Mouse (Mus musculus): ENCODE results near the gene Scap. TPM values are rescaled to one million over a fixed set of nuclear protein-coding genes. Genes with fewer than 3 reads are reported as not detected.

Gene Scap
- polyA plus RNA-seq, 1 experiment = 44.4 TPM

DNA sequence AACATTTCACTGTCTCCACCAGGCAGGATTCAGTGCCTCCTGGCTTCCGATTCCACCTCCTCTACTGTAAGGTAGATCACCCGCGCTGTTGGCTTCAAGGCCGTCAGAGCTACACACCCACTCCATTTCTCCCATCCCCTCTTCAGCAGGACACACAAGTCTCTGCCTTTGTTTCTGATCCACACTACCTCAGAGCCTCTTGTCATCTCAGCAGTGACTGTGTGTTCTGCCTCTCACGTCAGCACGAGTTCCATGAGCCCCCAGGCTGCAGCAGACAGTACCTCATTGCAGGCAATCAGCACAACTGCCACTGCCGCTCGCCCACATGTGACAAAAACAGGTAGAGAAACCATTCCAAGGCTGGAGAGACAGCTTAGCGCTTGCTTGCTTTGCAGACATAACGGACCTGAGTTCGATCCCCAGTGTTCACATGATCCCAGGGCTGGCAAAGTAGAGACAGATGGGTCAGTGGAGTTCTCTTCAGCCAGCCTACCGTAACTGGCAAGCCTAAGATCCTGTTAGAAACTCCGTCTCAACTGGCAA, 39.1 kb upstream of the Scap start:
- Histone ChIP-seq H3K4me2 (ENCODE audit: low read depth) (no peak overlapping the region), H3K27me3 (ENCODE audit: control insufficient read depth, insufficient read depth, insufficient read length) (no peaks in the 10 kb centered on the region)
- TF ChIP-seq REST (IDR thresholded peaks at IDR 0.05; ENCODE audit: insufficient read depth, insufficient read length) (no peak), MAX (IDR thresholded peaks at IDR 0.05; ENCODE audit: low read depth) (no peak), SRF (IDR thresholded peaks at IDR 0.05; ENCODE audit: control insufficient read depth, insufficient read length, low read depth) (no peak), TCF3 (IDR thresholded peaks at IDR 0.05; ENCODE audit: insufficient read length, low read depth) (no peak)

DNA sequence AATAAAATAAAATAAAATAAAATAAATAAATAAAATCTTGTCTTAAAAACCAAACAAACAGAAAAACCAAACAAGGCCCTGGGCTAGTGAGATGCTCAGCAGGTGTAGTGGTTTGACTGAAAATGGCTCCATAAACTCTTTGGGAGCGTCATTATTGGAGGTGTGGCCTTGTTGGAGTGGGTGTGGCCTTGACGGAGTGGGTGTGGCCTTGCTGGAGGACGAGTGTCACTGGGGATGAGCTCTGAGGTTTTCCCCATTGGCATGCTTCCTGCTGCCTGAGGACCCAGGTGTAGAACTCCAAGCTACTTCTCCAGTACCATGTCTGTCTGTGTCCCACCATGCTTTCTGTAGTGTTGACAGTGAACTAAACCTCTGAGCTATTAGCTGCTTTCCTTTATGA, 38.3 kb upstream of the Scap start:
- Histone ChIP-seq H3K79me2 (ENCODE audit: control insufficient read depth, insufficient read depth) (no peaks in the 10 kb centered on the region), H3ac (ENCODE audit: control insufficient read depth, insufficient read length) (no peak overlapping the region), H3K36me3 (ENCODE audit: control insufficient read depth, insufficient read depth) (no peaks in the 10 kb centered on the region), H3K4me2 (ENCODE audit: low read depth) (no peak overlapping the region), H3K27me3 (ENCODE audit: control insufficient read depth, insufficient read depth, insufficient read length) (no peaks in the 10 kb centered on the region), H3K4me3 (no peak overlapping the region)
- no peak for TF ChIP-seq E2F4 (IDR thresholded peaks at IDR 0.05; ENCODE audit: insufficient read depth)
- TF ChIP-seq POLR2A (IDR thresholded peaks at IDR 0.05; ENCODE audit: insufficient read length, low read depth) = no peak
- TF ChIP-seq MYOD1 (IDR thresholded peaks at IDR 0.05; ENCODE audit: control insufficient read depth in 1 of 3, insufficient read length in 2 of 3, low read depth in 2 of 3) = no peak
- TF ChIP-seq USF1 (IDR thresholded peaks at IDR 0.05; ENCODE audit: low read depth) = no peak
- TF ChIP-seq MYOG (IDR thresholded peaks at IDR 0.05; ENCODE audit: control insufficient read depth in 1 of 3, insufficient read depth in 1 of 3, insufficient read length in 2 of 3, low read depth in 2 of 3) = no peak
- no peak for TF ChIP-seq MAX (IDR thresholded peaks at IDR 0.05; ENCODE audit: low read depth)
- no peak for TF ChIP-seq SRF (IDR thresholded peaks at IDR 0.05; ENCODE audit: control insufficient read depth, insufficient read length, low read depth)
- no peak for TF ChIP-seq TCF12 (IDR thresholded peaks at IDR 0.05; ENCODE audit: insufficient read depth, poor library complexity, severe bottlenecking)
- no peak for TF ChIP-seq CEBPB (IDR thresholded peaks at IDR 0.05; ENCODE audit: insufficient read depth, poor library complexity, severe bottlenecking)

More for the DNA sequence above, 39.1 kb upstream of the Scap start:
- Histone ChIP-seq H3ac (ENCODE audit: control insufficient read depth, insufficient read length) (no peak overlapping the region), H3K4me3 (no peak overlapping the region), H3K36me3 (ENCODE audit: control insufficient read depth, insufficient read depth) (no peaks in the 10 kb centered on the region), H3K79me2 (ENCODE audit: control insufficient read depth, insufficient read depth) (no peaks in the 10 kb centered on the region)

DNA sequence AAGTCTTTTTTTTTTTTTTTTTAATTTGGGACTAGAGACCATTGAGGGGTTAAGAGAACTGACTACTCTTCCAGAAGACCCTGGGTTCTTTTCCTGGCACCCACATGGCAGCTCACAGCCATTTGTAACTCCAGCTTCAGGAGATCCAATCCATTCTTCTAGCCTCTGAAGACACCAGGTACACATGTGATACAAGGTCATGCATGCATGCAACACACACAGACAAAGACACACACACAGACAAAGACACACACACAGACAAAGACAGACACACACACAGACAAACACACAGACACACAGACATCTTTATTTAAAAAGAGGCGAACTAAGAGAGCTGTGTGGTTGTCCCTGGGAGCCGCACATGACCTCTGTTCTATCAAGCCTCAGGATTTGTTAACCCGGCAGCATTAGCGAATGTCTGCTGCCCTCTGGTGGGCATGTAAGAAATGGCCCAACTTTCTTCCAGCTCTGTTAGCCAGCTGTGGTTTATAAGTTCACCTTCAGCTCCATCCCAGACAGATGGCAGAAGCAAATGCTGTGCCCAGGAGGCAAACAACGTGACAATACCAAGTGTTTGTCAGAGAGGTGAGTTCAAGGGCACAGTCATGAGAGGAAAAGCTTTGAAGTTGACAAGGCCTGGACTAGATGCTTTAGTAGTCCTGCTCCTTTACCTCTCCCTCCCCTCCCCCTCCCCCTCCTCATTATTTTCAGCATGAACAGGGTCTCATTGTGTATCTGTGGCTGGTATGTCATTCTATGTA, 36.0 kb upstream of the Scap start:
- H3K4me3 ChIP-seq = no peak overlapping the region
- TF ChIP-seq CEBPB (IDR thresholded peaks at IDR 0.05; ENCODE audit: insufficient read depth, poor library complexity, severe bottlenecking) (no peak), USF1 (IDR thresholded peaks at IDR 0.05; ENCODE audit: low read depth) (peak; percentile 33), POLR2AphosphoS2 (IDR thresholded peaks at IDR 0.05; ENCODE audit: insufficient read length, low read depth) (no peak)
- H3K79me2 ChIP-seq (ENCODE audit: control insufficient read depth, insufficient read depth) = no peaks in the 10 kb centered on the region
- no peak overlapping the region for H3K4me2 ChIP-seq (ENCODE audit: low read depth)
- no peaks in the 10 kb centered on the region for H3K36me3 ChIP-seq (ENCODE audit: control insufficient read depth, insufficient read depth)
- H3K27me3 ChIP-seq (ENCODE audit: control insufficient read depth, insufficient read depth, insufficient read length) = no peaks in the 10 kb centered on the region
- no peak overlapping the region for H3ac ChIP-seq (ENCODE audit: control insufficient read depth, insufficient read length)

GRCm38 (mm10) chr9:110304516-110304915, 28.6 kb upstream of the Scap start:
- H3ac ChIP-seq (ENCODE audit: control insufficient read depth, insufficient read length) = peak overlapping the region; percentile 38
- H3K27me3 ChIP-seq (ENCODE audit: control insufficient read depth, insufficient read depth, insufficient read length) = no peaks in the 10 kb centered on the region
- TF ChIP-seq MAX (IDR thresholded peaks at IDR 0.05; ENCODE audit: low read depth) (no peak), TCF12 (IDR thresholded peaks at IDR 0.05; ENCODE audit: insufficient read depth, poor library complexity, severe bottlenecking) (no peak), POLR2AphosphoS2 (IDR thresholded peaks at IDR 0.05; ENCODE audit: insufficient read length, low read depth) (no peak), MYOG (IDR thresholded peaks at IDR 0.05; ENCODE audit: control insufficient read depth in 1 of 3, insufficient read depth in 1 of 3, insufficient read length in 2 of 3, low read depth in 2 of 3) (no peak)
- peaks cover 14% of the 10 kb centered on the region for H3K79me2 ChIP-seq (ENCODE audit: control insufficient read depth, insufficient read depth)
- peak overlapping the region; percentile 57 for H3K4me3 ChIP-seq
- peak overlapping the region; percentile 94 for H3K4me2 ChIP-seq (ENCODE audit: low read depth)
- no peaks in the 10 kb centered on the region for H3K36me3 ChIP-seq (ENCODE audit: control insufficient read depth, insufficient read depth)

GRCm38 (mm10) chr9:110304969-110305651, 28.0 kb upstream of the Scap start, which contains the start of gene Elp6:
TSS of gene Elp6 (plus strand) at chr9:110305173.
- no peaks in the 10 kb centered on the region for H3K36me3 ChIP-seq (ENCODE audit: control insufficient read depth, insufficient read depth)
- peak within 1 kb of the TSS; percentile 94 for H3K4me2 ChIP-seq (ENCODE audit: low read depth)
- peak within 1 kb of the TSS; percentile 38 for H3ac ChIP-seq (ENCODE audit: control insufficient read depth, insufficient read length)
- H3K4me3 ChIP-seq = peak within 1 kb of the TSS; percentile 57
- no peaks in the 10 kb centered on the region for H3K27me3 ChIP-seq (ENCODE audit: control insufficient read depth, insufficient read depth, insufficient read length)
- TF ChIP-seq TCF12 (IDR thresholded peaks at IDR 0.05; ENCODE audit: insufficient read depth, poor library complexity, severe bottlenecking) (no peak), REST (IDR thresholded peaks at IDR 0.05; ENCODE audit: insufficient read depth, insufficient read length) (peak; percentile 16), POLR2AphosphoS2 (IDR thresholded peaks at IDR 0.05; ENCODE audit: insufficient read length, low read depth) (peak; percentile 99), E2F4 (IDR thresholded peaks at IDR 0.05; ENCODE audit: insufficient read depth) (no peak), TCF3 (IDR thresholded peaks at IDR 0.05; ENCODE audit: insufficient read length, low read depth) (no peak), MYOD1 (IDR thresholded peaks at IDR 0.05; ENCODE audit: control insufficient read depth in 1 of 3, insufficient read length in 2 of 3, low read depth in 2 of 3) (no peak), SRF (IDR thresholded peaks at IDR 0.05; ENCODE audit: control insufficient read depth, insufficient read length, low read depth) (no peak), POLR2A (IDR thresholded peaks at IDR 0.05; ENCODE audit: insufficient read length, low read depth) (peak; percentile 97), CEBPB (IDR thresholded peaks at IDR 0.05; ENCODE audit: insufficient read depth, poor library complexity, severe bottlenecking) (no peak), USF1 (IDR thresholded peaks at IDR 0.05; ENCODE audit: low read depth) (no peak), MAX (IDR thresholded peaks at IDR 0.05; ENCODE audit: low read depth) (no peak), MYOG (IDR thresholded peaks at IDR 0.05; ENCODE audit: control insufficient read depth in 1 of 3, insufficient read depth in 1 of 3, insufficient read length in 2 of 3, low read depth in 2 of 3) (peak in 1 of 3 experiments; percentile 4)
- H3K79me2 ChIP-seq (ENCODE audit: control insufficient read depth, insufficient read depth) = peaks cover 14% of the 10 kb centered on the region
